Mouse (Mus musculus): Measurements from ENCODE around the gene Shtn1. TPM values are rescaled to one million over a fixed set of nuclear protein-coding genes. Genes with fewer than 3 reads are reported as not detected.

The Shtn1 gene
- polyA plus RNA-seq, 1 experiment from 2014 or later, result 3.0 TPM

GRCm38 (mm10) chr19:58945959-58946358 lies 129.9 kb downstream of the Shtn1 start:
- no peaks in the 10 kb centered on the region for H3K36me3 ChIP-seq (replicated peaks)
- no peak overlapping the region for H3K27ac ChIP-seq (replicated peaks)
- H3K27me3 ChIP-seq (replicated peaks; ENCODE audit: low read depth, poor library complexity, severe bottlenecking), result peaks cover 28% of the 10 kb centered on the region
- H3K4me3 ChIP-seq, result no peak overlapping the region
- peaks cover 31% of the 10 kb centered on the region for H3K4me1 ChIP-seq
- no peaks in the 10 kb centered on the region for H3K9me3 ChIP-seq
- DNase-seq (ENCODE audit: low spot score), result no peak
- WGBS, result 87% methylated on average over 7 of the region's 7 CpGs

- WGBS, result under 1% methylated on average over 65 of the region's 65 CpGs
- peak; percentile 96 for DNase-seq (ENCODE audit: low spot score)
- peaks cover 12% of the 10 kb centered on the region for H3K27me3 ChIP-seq (replicated peaks; ENCODE audit: low read depth, poor library complexity, severe bottlenecking)
- H3K4me3 ChIP-seq, result peak within 1 kb of the TSS; percentile 79
- peak within 1 kb of the TSS; percentile 92 for H3K27ac ChIP-seq (replicated peaks)
- H3K9me3 ChIP-seq, result no peaks in the 10 kb centered on the region
- H3K36me3 ChIP-seq (replicated peaks), result no peaks in the 10 kb centered on the region
- peaks cover 25% of the 10 kb centered on the region for H3K4me1 ChIP-seq
Observed at GRCm38 (mm10) chr19:58942841-58943828, 132.8 kb downstream of the Shtn1 start, which contains the start of the genes Eno4 and Hspa12a. TSS of gene Eno4 (plus strand) at chr19:58943425. TSS of gene Hspa12a (minus strand) at chr19:58943654.

- peaks cover 86% of the 10 kb centered on the region for H3K27me3 ChIP-seq (replicated peaks; ENCODE audit: low read depth, poor library complexity, severe bottlenecking)
- no peak overlapping the region for H3K27ac ChIP-seq (replicated peaks)
- H3K36me3 ChIP-seq (replicated peaks), result no peaks in the 10 kb centered on the region
- DNase-seq (ENCODE audit: low spot score), result peak; percentile 29
- H3K9me3 ChIP-seq, result no peaks in the 10 kb centered on the region
- peaks cover 48% of the 10 kb centered on the region for H3K4me1 ChIP-seq
- no peak overlapping the region for H3K4me3 ChIP-seq
- 6% methylated on average over 4 of the region's 4 CpGs for WGBS
Observed at GRCm38 (mm10) chr19:58933062-58933461, 142.8 kb downstream of the Shtn1 start.

- Histone ChIP-seq H3K4me1 (peaks cover 42% of the 10 kb centered on the region), H3K4me3 (peak overlapping the region; percentile 31), H3K27me3 (replicated peaks; ENCODE audit: low read depth, poor library complexity, severe bottlenecking) (peaks cover 98% of the 10 kb centered on the region), H3K27ac (replicated peaks) (peak overlapping the region; percentile 57), H3K9me3 (no peaks in the 10 kb centered on the region), H3K36me3 (replicated peaks) (no peaks in the 10 kb centered on the region)
- 10% methylated on average over 16 of the region's 16 CpGs for WGBS
- DNase-seq (ENCODE audit: low spot score), result peak; percentile 55
Observed at GRCm38 (mm10) chr19:58931081-58931800, 144.7 kb downstream of the Shtn1 start.

Other genes starting within 250 kb of the Shtn1 start
- gene Eno4, start 132.7 kb downstream of the Shtn1 start, polyA plus RNA-seq (2016; fragmentation: Nextera tagmentation; extraction: Ambion mirVana), result 1.1 TPM in 2 replicates
- 8.1 TPM in 2 replicates for gene Hspa12a, start 132.4 kb downstream of the Shtn1 start, polyA plus RNA-seq (2016; fragmentation: Nextera tagmentation; extraction: Ambion mirVana)
- 1.2 and 1.7 TPM in 2 replicates for gene Vax1, start 94.0 kb upstream of the Shtn1 start, polyA plus RNA-seq (2016; fragmentation: Nextera tagmentation; extraction: Ambion mirVana)
- gene Kcnk18, start 143.1 kb upstream of the Shtn1 start, polyA plus RNA-seq (2016; fragmentation: Nextera tagmentation; extraction: Ambion mirVana), result 0.04 TPM in 1 of 2 replicates, not detected in the other
- gene Slc18a2, start 184.8 kb upstream of the Shtn1 start, polyA plus RNA-seq (2016; fragmentation: Nextera tagmentation; extraction: Ambion mirVana), result 11.2 and 12.8 TPM in 2 replicates
- 7.5 and 33.5 TPM in 2 replicates for gene Rps12-ps3, start 246.2 kb upstream of the Shtn1 start, polyA plus RNA-seq (2016; fragmentation: Nextera tagmentation; extraction: Ambion mirVana)

Data from embryonic facial prominence, embryonic 10.5 days (tissue).